Mouse (Mus musculus) spleen, embryonic (tissue): ENCODE measurements around the gene Nr4a1.

Source experiments
- CTCF ChIA-PET: fragments of 350-600 bp; sonication (Branson Sonifier 250); formaldehyde crosslinking; loops from one replicate; lab custom pipeline; 2022; lab: Charles Lee

Nr4a1 gene

DNA sequence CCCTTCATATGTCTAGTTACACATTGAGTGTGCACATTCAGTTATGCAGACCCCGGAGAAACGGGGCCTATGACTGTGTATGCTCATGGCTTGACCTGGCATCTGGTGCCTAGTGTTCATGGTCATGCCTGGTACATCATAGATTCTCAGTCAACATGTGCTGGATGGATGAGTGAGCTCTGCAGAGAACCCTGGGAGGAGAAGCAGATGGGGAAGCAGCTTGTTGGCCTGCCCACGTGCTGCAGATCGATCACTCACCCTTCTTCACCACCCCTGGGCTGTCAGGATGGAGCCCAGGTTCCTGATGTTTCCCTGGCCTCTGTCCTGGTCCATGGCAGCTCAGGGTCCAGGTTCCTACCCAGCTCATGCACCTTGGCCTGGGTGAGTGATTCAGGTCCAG, 52.4 kb downstream of the Nr4a1 start:
- CTCF ChIA-PET, result no interaction called here

- CTCF ChIA-PET, result no interaction called here
These were observed 54.6 kb downstream of the Nr4a1 start for GRCm38 (mm10) chr15:101308440-101309348.

GRCm38 (mm10) chr15:101309493-101309892, 55.4 kb downstream of the Nr4a1 start:
- CTCF ChIA-PET, result no interaction called here

- CTCF ChIA-PET, result interaction anchor here (0.6 to 0.7 kb wide), 2 partner anchors 55 to 781 kb away, joined by 3 to 8 read pairs; no protein-coding TSS in a partner anchor
These were observed 57.2 kb downstream of the Nr4a1 start for GRCm38 (mm10) chr15:101311087-101311770.

DNA sequence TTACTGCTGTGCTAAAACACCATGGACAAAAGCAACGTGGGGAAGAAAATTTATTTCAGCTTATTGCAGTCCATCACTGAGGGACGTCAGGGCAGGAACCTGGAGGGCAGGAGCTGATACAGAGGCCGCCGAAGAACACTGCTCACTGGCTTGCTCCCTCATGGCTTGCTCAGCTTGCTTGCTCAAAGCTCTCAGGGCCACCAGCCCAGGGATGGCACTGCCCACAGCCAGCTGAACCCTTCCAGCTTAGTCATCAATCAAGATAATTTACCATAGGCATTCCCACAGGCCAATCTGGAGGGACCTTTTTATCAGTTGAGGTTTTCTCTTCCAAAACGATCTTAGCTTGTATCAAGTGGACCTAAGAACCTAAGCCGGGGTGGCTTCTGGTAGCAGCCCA, 57.9 kb downstream of the Nr4a1 start:
- CTCF ChIA-PET, result no interaction called here

- CTCF ChIA-PET, result interaction anchor here (0.7 kb wide), 1 partner anchor 69 kb away, joined by 15 read pairs; no protein-coding TSS in a partner anchor
These were observed 61.3 kb downstream of the Nr4a1 start for GRCm38 (mm10) chr15:101315378-101315777.

DNA sequence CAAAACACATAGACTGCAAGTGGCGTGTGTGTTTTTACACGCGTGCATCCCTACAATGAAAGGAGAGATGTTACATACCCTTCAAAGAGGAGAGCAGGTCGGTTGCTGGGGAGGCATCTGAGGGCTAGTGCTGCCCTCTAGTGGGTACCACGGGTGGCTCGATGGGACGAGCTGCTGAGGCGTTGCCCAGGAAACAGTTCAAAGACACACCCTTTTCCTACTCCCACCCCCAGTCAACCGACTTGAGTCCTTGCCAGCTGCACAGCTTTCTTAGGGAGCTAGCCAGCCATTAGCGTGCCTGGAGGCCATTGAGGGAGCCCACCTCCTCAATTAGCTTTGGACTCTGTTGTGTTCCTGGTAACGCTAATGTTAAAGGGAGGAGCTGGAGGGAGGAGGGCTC, 61.8 kb downstream of the Nr4a1 start:
- CTCF ChIA-PET, result interaction anchor here (0.7 to 1.0 kb wide), 3 partner anchors 69 to 143 kb away, joined by 3 to 15 read pairs (median 3); no protein-coding TSS in a partner anchor

GRCm38 (mm10) chr15:101316279-101316912, 62.3 kb downstream of the Nr4a1 start:
- CTCF ChIA-PET, result interaction anchor here (0.7 to 1.1 kb wide), 4 partner anchors 19 to 143 kb away, joined by 3 to 15 read pairs (median 4); no protein-coding TSS in a partner anchor

DNA sequence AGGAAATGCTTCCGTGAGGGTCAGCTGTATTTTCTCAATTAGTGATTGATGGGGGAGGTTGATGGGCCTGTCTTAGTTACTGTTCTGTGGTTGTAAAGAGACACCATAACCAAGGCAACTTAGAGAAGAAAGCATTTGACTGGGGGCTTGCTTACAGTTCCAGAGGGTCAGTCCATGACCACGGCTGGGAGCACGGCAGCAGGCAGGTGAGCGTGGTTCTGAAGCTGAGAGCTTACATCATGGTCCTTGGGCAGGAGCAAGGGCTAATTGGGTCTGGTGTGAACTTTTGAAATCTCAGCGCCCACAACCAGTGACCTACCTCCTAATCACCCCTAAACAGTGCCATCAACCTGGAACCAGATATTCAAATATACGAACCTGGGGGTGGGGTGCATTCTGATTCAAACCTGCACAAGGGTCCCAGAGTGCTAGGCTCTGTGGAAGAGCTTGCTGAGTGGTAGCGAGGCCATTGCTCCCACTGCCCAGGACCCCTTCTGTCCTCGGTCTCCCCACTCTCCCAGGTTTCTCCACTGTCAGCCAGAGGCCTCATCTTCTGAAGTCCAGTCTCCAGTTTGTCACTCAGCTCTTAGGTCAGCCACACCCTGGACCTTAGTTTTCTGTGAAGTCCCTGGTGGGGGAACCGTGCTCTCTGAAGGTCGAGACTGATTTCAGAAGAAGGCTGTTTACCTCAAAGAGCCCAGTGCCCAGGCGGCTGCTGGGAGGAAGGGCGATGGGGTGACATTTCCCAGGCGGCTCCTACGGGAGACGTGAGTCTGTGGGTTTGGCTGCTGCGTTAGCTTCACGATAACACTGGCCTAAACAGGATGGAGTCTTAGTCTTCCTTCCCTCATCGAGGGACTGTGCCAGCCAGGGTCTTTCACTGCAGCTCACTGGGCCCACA, 63.1 kb downstream of the Nr4a1 start:
- CTCF ChIA-PET, result interaction anchor here (1.0 to 1.1 kb wide), 2 partner anchors 20 to 144 kb away, joined by 3 to 5 read pairs; no protein-coding TSS in a partner anchor

- CTCF ChIA-PET, result no interaction called here
These were observed 63.9 kb downstream of the Nr4a1 start for GRCm38 (mm10) chr15:101317814-101318500.

- CTCF ChIA-PET, result no interaction called here
These were observed 65.1 kb downstream of the Nr4a1 start for GRCm38 (mm10) chr15:101318889-101319765.

- CTCF ChIA-PET, result no interaction called here
These were observed 66.0 kb downstream of the Nr4a1 start for GRCm38 (mm10) chr15:101320010-101320617.

- CTCF ChIA-PET, result no interaction called here
These were observed 66.6 kb downstream of the Nr4a1 start for GRCm38 (mm10) chr15:101320618-101321041.

DNA sequence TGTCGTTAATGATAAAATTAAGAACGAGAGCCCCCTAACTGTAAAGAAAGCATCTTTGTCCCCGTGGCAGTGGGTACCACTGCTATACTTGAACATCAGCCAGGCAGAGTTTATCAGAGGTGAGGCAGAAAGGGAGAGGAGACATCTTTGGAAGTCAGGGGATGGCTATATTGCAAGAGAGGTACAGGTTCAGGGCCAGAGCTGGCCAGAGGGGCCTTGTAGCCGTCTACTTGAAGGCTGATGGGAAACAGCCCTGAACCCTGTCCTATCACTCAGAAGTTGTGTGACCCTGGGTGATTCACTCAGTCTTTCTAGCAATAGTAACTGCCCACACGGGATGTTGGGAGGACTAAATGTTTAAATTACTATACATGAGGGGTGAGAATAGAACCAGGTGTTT, 67.1 kb downstream of the Nr4a1 start:
- CTCF ChIA-PET, result no interaction called here

- CTCF ChIA-PET, result no interaction called here
These were observed 68.0 kb downstream of the Nr4a1 start for GRCm38 (mm10) chr15:101322106-101322505.

GRCm38 (mm10) chr15:101322640-101323039, 68.6 kb downstream of the Nr4a1 start:
- CTCF ChIA-PET, result no interaction called here

- CTCF ChIA-PET, result no interaction called here
These were observed 69.4 kb downstream of the Nr4a1 start for GRCm38 (mm10) chr15:101323511-101323910.
